Comparison of ENCODE assay signal across 9 mouse cellular contexts in genomic region chr12:69683537-69683936, GRCm38 (mm10). TPM values are rescaled to one million over a fixed set of nuclear protein-coding genes. Genes with fewer than 3 reads are reported as not detected.
DNase-seq lines count a peak whose midpoint lies in the region; TF ChIP-seq lines count a peak whose summit lies in the region.
"Had no signal": no experiment of that assay in that cellular context is flagged by ENCODE, and none has a peak within 500 bp of the region (broad histone marks: within the 10 kb centered on the region; RNA-seq: fewer than 3 reads in every experiment).

No protein-coding gene starts in this region.

- peak overlapping the region; percentile 1 for H3K4me3 ChIP-seq in cerebellum, adult 2 months (replicated peaks; ENCODE audit: insufficient read depth, low read depth, low read length)

- 2% methylated on average over 10 of the region's 10 CpGs for WGBS in cerebellum, adult 2 months

- peaks cover 5% of the 10 kb centered on the region for H3K4me1 ChIP-seq in cerebellum, adult 2 months (ENCODE audit: control insufficient read depth, insufficient read depth, low read length)

- DNase-seq in thymus, postnatal 14 days: peak; percentile 17
- no peak for DNase-seq in thymus, postnatal 36 days
- peak; percentile 93 to 94 for DNase-seq in cerebellum, adult 2 months
- DNase-seq in heart, adult 9 months (ENCODE audit: low spot score in 2 of 2): peak; percentile 81 to 89
- peak; percentile 47 to 48 for DNase-seq in layer of hippocampus, postnatal 36 days
- peak; percentile 96 for DNase-seq in lung, postnatal 36 days
- DNase-seq in spleen, postnatal 14 days (ENCODE audit: low spot score in 2 of 2): peak; percentile 50 to 66
- no peak for DNase-seq in neural tube, embryonic 10.5 days (ENCODE audit: extremely low spot score, low spot score)

- H3K27me3 ChIP-seq in cerebellum, adult 2 months (ENCODE audit: control insufficient read depth, insufficient read depth, low read length): no peaks in the 10 kb centered on the region
- H3K27me3 ChIP-seq: embryonic facial prominence, embryonic 13.5 days had no signal

- H3K27ac ChIP-seq in cerebellum, adult 2 months (ENCODE audit: insufficient read depth, low read length): peak overlapping the region; percentile 26; the same call in 1 of the 2 replicates
- H3K27ac ChIP-seq: embryonic facial prominence, embryonic 13.5 days had no signal

- peak; percentile 59; the same call in 1 of the 2 replicates for TF ChIP-seq POLR2A in cerebellum, adult 2 months (IDR thresholded peaks at IDR 0.05; ENCODE audit: borderline replicate concordance, insufficient read depth, low read length)

- no peak for TF ChIP-seq CTCF in cerebellum, adult 2 months (IDR thresholded peaks at IDR 0.05; ENCODE audit: borderline replicate concordance, insufficient read depth, low read depth, low read length)

RNA-seq across cellular contexts. Expression of gene Sos2, which starts 1.9 kb away (rescaled TPM):
- polyA plus RNA-seq in cerebellum, adult 2 months (2012; rRNA removed): 50.3 and 56.4 TPM in 2 replicates
- 10 to 100 TPM; 33.9 to 35.4 TPM for total RNA-seq in layer of hippocampus, postnatal 36 days (2021)

RNA-seq across cellular contexts. Expression of gene L2hgdh, which starts 41.1 kb away (rescaled TPM):
- 11.9 and 12.9 TPM in 2 replicates for polyA plus RNA-seq in cerebellum, adult 2 months (2012; rRNA removed)
- 10 to 100 TPM; 19.8 to 20.0 TPM for total RNA-seq in layer of hippocampus, postnatal 36 days (2021)

RNA-seq across cellular contexts. Expression of gene Atp5s, which starts 41.2 kb away (rescaled TPM):
- polyA plus RNA-seq in cerebellum, adult 2 months (2012; rRNA removed): 33.3 and 33.8 TPM in 2 replicates
- total RNA-seq in layer of hippocampus, postnatal 36 days (2021): 10 to 100 TPM; 34.4 to 40.8 TPM

Comparison
In these comparisons a context has a peak if more than half of its experiments do, and no peak if none do; other contexts are left out.
1. DNase-seq: peak in thymus, postnatal 14 days (single experiment), cerebellum, adult 2 months (2 of 2), heart, adult 9 months (2 of 2), layer of hippocampus, postnatal 36 days (2 of 2), lung, postnatal 36 days (single experiment) and spleen, postnatal 14 days (2 of 2); none in thymus, postnatal 36 days (0 of 2) and neural tube, embryonic 10.5 days (single experiment).